Mouse (Mus musculus): Measurements from ENCODE around the gene Olfr49. TPM values are rescaled to one million over a fixed set of nuclear protein-coding genes. Genes with fewer than 3 reads are reported as not detected.
A peak's percentile ranks its signal among the peaks of the same experiment; 100 is the strongest.

Olfr49 gene
- polyA plus RNA-seq, 1 experiment from 2014 or later, result 0.02 TPM

- TF ChIP-seq CTCF (IDR thresholded peaks at IDR 0.05; ENCODE audit: low read depth) (no peak), EP300 (optimal IDR thresholded peaks at IDR 0.05) (no peak)
- no peaks in the 10 kb centered on the region for H3K27me3 ChIP-seq (ENCODE audit: control insufficient read depth, insufficient read depth, low read length)
- no peak overlapping the region for H3K4me3 ChIP-seq (ENCODE audit: low read depth, low read length)
- H3K9me3 ChIP-seq (ENCODE audit: control insufficient read depth, low read length), result no peaks in the 10 kb centered on the region
- peaks cover 18% of the 10 kb centered on the region for H3K36me3 ChIP-seq (ENCODE audit: control insufficient read depth, insufficient read depth, low read length)
- no peak overlapping the region for H3K9ac ChIP-seq (ENCODE audit: low read length)
- H3K4me1 ChIP-seq (replicated peaks; ENCODE audit: control insufficient read depth, insufficient read depth), result no peaks in the 10 kb centered on the region
- no peak for ATAC-seq (ENCODE audit: low FRiP score, low TSS enrichment)
- no peak for DNase-seq (ENCODE audit: low spot score)
- H3K27ac ChIP-seq (replicated peaks), result no peak overlapping the region
- 83% methylated on average over 6 of the region's 6 CpGs for WGBS
- H3K4me2 ChIP-seq (replicated peaks; ENCODE audit: low read depth), result no peak overlapping the region
Measured at GRCm38 (mm10) chr14:54265951-54266350, 18.8 kb downstream of the Olfr49 start.

GRCm38 (mm10) chr14:54265093-54265492 is 19.6 kb downstream of the Olfr49 start:
- no peak overlapping the region for H3K4me2 ChIP-seq (replicated peaks; ENCODE audit: low read depth)
- no peak overlapping the region for H3K27ac ChIP-seq (replicated peaks)
- no peaks in the 10 kb centered on the region for H3K9me3 ChIP-seq (ENCODE audit: control insufficient read depth, low read length)
- H3K36me3 ChIP-seq (ENCODE audit: control insufficient read depth, insufficient read depth, low read length), result peaks cover 18% of the 10 kb centered on the region
- no peak overlapping the region for H3K9ac ChIP-seq (ENCODE audit: low read length)
- no peak overlapping the region for H3K4me3 ChIP-seq (ENCODE audit: low read depth, low read length)
- H3K27me3 ChIP-seq (ENCODE audit: control insufficient read depth, insufficient read depth, low read length), result no peaks in the 10 kb centered on the region
- DNase-seq (ENCODE audit: low spot score) (no peak), ATAC-seq (ENCODE audit: low FRiP score, low TSS enrichment) (no peak)
- no peak for TF ChIP-seq EP300 (optimal IDR thresholded peaks at IDR 0.05)
- TF ChIP-seq CTCF (IDR thresholded peaks at IDR 0.05; ENCODE audit: low read depth), result no peak
- no peaks in the 10 kb centered on the region for H3K4me1 ChIP-seq (replicated peaks; ENCODE audit: control insufficient read depth, insufficient read depth)
- 68% methylated on average over 10 of the region's 10 CpGs for WGBS

GRCm38 (mm10) chr14:54264231-54264630 is 20.5 kb downstream of the Olfr49 start:
- no peak overlapping the region for H3K27ac ChIP-seq (replicated peaks)
- WGBS, result 91% methylated on average over 7 of the region's 7 CpGs

GRCm38 (mm10) chr14:54263099-54263498 is 21.6 kb downstream of the Olfr49 start:
- no peaks in the 10 kb centered on the region for H3K27me3 ChIP-seq (ENCODE audit: control insufficient read depth, insufficient read depth, low read length)
- H3K9me3 ChIP-seq (ENCODE audit: control insufficient read depth, low read length), result no peaks in the 10 kb centered on the region
- H3K36me3 ChIP-seq (ENCODE audit: control insufficient read depth, insufficient read depth, low read length), result peaks cover 17% of the 10 kb centered on the region
- H3K4me3 ChIP-seq (ENCODE audit: low read depth, low read length), result no peak overlapping the region
- ATAC-seq (ENCODE audit: low FRiP score, low TSS enrichment) (no peak), DNase-seq (ENCODE audit: low spot score) (no peak)
- H3K4me1 ChIP-seq (replicated peaks; ENCODE audit: control insufficient read depth, insufficient read depth), result no peaks in the 10 kb centered on the region; the same call in 1 of the 2 replicates
- H3K27ac ChIP-seq (replicated peaks), result no peak overlapping the region
- H3K9ac ChIP-seq (ENCODE audit: low read length), result no peak overlapping the region
- no peak overlapping the region for H3K4me2 ChIP-seq (replicated peaks; ENCODE audit: low read depth)
- TF ChIP-seq EP300 (optimal IDR thresholded peaks at IDR 0.05) (no peak), CTCF (IDR thresholded peaks at IDR 0.05; ENCODE audit: low read depth) (no peak)
- 93% methylated on average over 6 of the region's 6 CpGs for WGBS

More at GRCm38 (mm10) chr14:54264231-54264630, 20.5 kb downstream of the Olfr49 start:
- no peak overlapping the region for H3K9ac ChIP-seq (ENCODE audit: low read length)
- H3K36me3 ChIP-seq (ENCODE audit: control insufficient read depth, insufficient read depth, low read length), result peaks cover 18% of the 10 kb centered on the region
- no peaks in the 10 kb centered on the region for H3K4me1 ChIP-seq (replicated peaks; ENCODE audit: control insufficient read depth, insufficient read depth)
- no peak for DNase-seq (ENCODE audit: low spot score)
- H3K4me2 ChIP-seq (replicated peaks; ENCODE audit: low read depth), result no peak overlapping the region
- ATAC-seq (ENCODE audit: low FRiP score, low TSS enrichment), result no peak
- no peaks in the 10 kb centered on the region for H3K9me3 ChIP-seq (ENCODE audit: control insufficient read depth, low read length)
- H3K27me3 ChIP-seq (ENCODE audit: control insufficient read depth, insufficient read depth, low read length), result no peaks in the 10 kb centered on the region
- H3K4me3 ChIP-seq (ENCODE audit: low read depth, low read length), result no peak overlapping the region
- no peak for TF ChIP-seq CTCF (IDR thresholded peaks at IDR 0.05; ENCODE audit: low read depth)
- TF ChIP-seq EP300 (optimal IDR thresholded peaks at IDR 0.05), result no peak

- DNase-seq (ENCODE audit: low spot score), result no peak
- ATAC-seq (ENCODE audit: low FRiP score, low TSS enrichment), result no peak
- Histone ChIP-seq H3K36me3 (ENCODE audit: control insufficient read depth, insufficient read depth, low read length) (peaks cover 12% of the 10 kb centered on the region), H3K27ac (replicated peaks) (no peak overlapping the region), H3K27me3 (ENCODE audit: control insufficient read depth, insufficient read depth, low read length) (no peaks in the 10 kb centered on the region), H3K4me3 (ENCODE audit: low read depth, low read length) (no peak overlapping the region), H3K9ac (ENCODE audit: low read length) (no peak overlapping the region), H3K4me1 (replicated peaks; ENCODE audit: control insufficient read depth, insufficient read depth) (no peaks in the 10 kb centered on the region; the same call in 1 of the 2 replicates), H3K4me2 (replicated peaks; ENCODE audit: low read depth) (no peak overlapping the region), H3K9me3 (ENCODE audit: control insufficient read depth, low read length) (no peaks in the 10 kb centered on the region)
- WGBS, result 94% methylated on average over 8 of the region's 8 CpGs
- TF ChIP-seq CTCF (IDR thresholded peaks at IDR 0.05; ENCODE audit: low read depth) (no peak), EP300 (optimal IDR thresholded peaks at IDR 0.05) (no peak)
Measured at GRCm38 (mm10) chr14:54262622-54263021, 22.1 kb downstream of the Olfr49 start.

GRCm38 (mm10) chr14:54261386-54261785 is 23.4 kb downstream of the Olfr49 start:
- Histone ChIP-seq H3K9me3 (ENCODE audit: control insufficient read depth, low read length) (no peaks in the 10 kb centered on the region), H3K36me3 (ENCODE audit: control insufficient read depth, insufficient read depth, low read length) (peaks cover 12% of the 10 kb centered on the region), H3K27ac (replicated peaks) (no peak overlapping the region), H3K4me1 (replicated peaks; ENCODE audit: control insufficient read depth, insufficient read depth) (no peaks in the 10 kb centered on the region; the same call in 1 of the 2 replicates), H3K4me2 (replicated peaks; ENCODE audit: low read depth) (no peak overlapping the region), H3K4me3 (ENCODE audit: low read depth, low read length) (no peak overlapping the region), H3K9ac (ENCODE audit: low read length) (no peak overlapping the region), H3K27me3 (ENCODE audit: control insufficient read depth, insufficient read depth, low read length) (no peaks in the 10 kb centered on the region)
- DNase-seq (ENCODE audit: low spot score) (peak; percentile 4), ATAC-seq (ENCODE audit: low FRiP score, low TSS enrichment) (no peak)
- 94% methylated on average over 2 of the region's 2 CpGs for WGBS
- no peak for TF ChIP-seq EP300 (optimal IDR thresholded peaks at IDR 0.05)
- TF ChIP-seq CTCF (IDR thresholded peaks at IDR 0.05; ENCODE audit: low read depth), result no peak

Data from stomach, postnatal 0 days (tissue).